Mouse (Mus musculus): ENCODE measurements around the gene Rnf182. TPM values are rescaled to one million over a fixed set of nuclear protein-coding genes. Genes with fewer than 3 reads are reported as not detected.
A peak's percentile ranks its signal among the peaks of the same experiment; 100 is the strongest.

Rnf182 gene
- total and polyA plus RNA-seq, 2 experiments from 2014 or later = 9.3 to 42.0 TPM

GRCm38 (mm10) chr13:43631266-43631665 is 15.8 kb downstream of the Rnf182 start:
- Histone ChIP-seq H3K9ac (no peak overlapping the region), H3K36me3 (ENCODE audit: insufficient read depth) (no peaks in the 10 kb centered on the region), H3K4me2 (ENCODE audit: low read depth) (no peak overlapping the region), H3K4me3 (ENCODE audit: low read depth, low read length) (no peak overlapping the region), H3K27me3 (ENCODE audit: insufficient read depth, low read length) (no peaks in the 10 kb centered on the region), H3K27ac (ENCODE audit: low read depth, low read length) (no peak overlapping the region), H3K4me1 (ENCODE audit: insufficient read depth) (no peaks in the 10 kb centered on the region), H3K9me3 (ENCODE audit: low read length) (no peaks in the 10 kb centered on the region)
- ATAC-seq (no peak), DNase-seq (no peak)
- WGBS = 96% methylated on average over 6 of the region's 6 CpGs
- no peak for TF ChIP-seq CTCF (IDR thresholded peaks at IDR 0.05; ENCODE audit: low read depth)

GRCm38 (mm10) chr13:43633024-43633423 is 17.5 kb downstream of the Rnf182 start:
- 96% methylated on average over 4 of the region's 4 CpGs for WGBS
- H3K27me3 ChIP-seq (ENCODE audit: insufficient read depth, low read length) = no peaks in the 10 kb centered on the region
- no peaks in the 10 kb centered on the region for H3K36me3 ChIP-seq (ENCODE audit: insufficient read depth)
- no peak for DNase-seq
- no peak for TF ChIP-seq CTCF (IDR thresholded peaks at IDR 0.05; ENCODE audit: low read depth)
- H3K27ac ChIP-seq (ENCODE audit: low read depth, low read length) = no peak overlapping the region
- no peaks in the 10 kb centered on the region for H3K4me1 ChIP-seq (ENCODE audit: insufficient read depth)
- no peak for ATAC-seq
- no peak overlapping the region for H3K9ac ChIP-seq
- no peaks in the 10 kb centered on the region for H3K9me3 ChIP-seq (ENCODE audit: low read length)
- no peak overlapping the region for H3K4me3 ChIP-seq (ENCODE audit: low read depth, low read length)
- H3K4me2 ChIP-seq (ENCODE audit: low read depth) = no peak overlapping the region

DNA sequence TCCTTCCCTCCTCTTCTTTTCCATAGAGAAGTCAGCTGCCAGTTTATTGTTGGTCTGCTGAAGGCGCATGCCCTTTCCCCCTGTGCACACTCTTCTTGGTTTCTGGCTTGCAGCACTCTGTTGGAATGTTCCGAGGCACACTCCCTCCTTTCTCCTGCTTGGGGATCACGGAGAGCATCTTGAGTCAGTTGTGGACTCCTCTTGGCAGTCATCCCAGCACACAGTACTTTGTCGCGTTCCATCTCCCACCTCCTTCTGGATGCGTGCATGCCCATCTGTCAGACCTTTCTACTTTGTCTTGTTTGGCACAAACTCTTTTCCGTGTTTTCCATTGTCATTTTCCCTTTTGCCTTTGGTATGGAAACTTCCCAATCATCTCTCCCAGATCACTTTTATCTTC is 22.2 kb downstream of the Rnf182 start:
- Histone ChIP-seq H3K27ac (ENCODE audit: low read depth, low read length) (no peak overlapping the region), H3K4me2 (ENCODE audit: low read depth) (no peak overlapping the region), H3K9ac (no peak overlapping the region), H3K4me3 (ENCODE audit: low read depth, low read length) (no peak overlapping the region), H3K4me1 (ENCODE audit: insufficient read depth) (no peaks in the 10 kb centered on the region), H3K9me3 (ENCODE audit: low read length) (no peaks in the 10 kb centered on the region), H3K36me3 (ENCODE audit: insufficient read depth) (no peaks in the 10 kb centered on the region), H3K27me3 (ENCODE audit: insufficient read depth, low read length) (no peaks in the 10 kb centered on the region)
- no peak for DNase-seq
- ATAC-seq = no peak
- WGBS = 63% methylated on average over 7 of the region's 7 CpGs
- no peak for TF ChIP-seq CTCF (IDR thresholded peaks at IDR 0.05; ENCODE audit: low read depth)

DNA sequence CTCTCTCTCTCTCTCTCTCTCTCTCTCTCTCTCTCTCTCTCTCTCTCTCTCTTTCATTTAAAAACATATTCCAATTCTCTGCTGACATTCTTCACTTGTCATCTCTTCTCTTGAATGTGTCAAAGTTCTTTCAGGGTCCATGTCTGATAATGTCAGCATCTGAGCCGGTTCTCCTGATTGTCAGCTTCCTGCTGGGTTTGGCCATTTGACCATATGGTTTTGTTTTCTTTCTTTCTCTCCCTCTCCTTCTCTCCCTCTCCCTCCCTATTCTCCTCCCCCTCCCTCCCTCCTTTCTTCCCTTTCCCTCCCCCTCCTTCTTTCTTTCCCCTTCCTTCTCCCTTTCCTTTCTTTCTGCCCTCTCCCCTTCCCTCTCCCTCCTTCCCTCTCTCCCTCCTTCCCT is 29.5 kb downstream of the Rnf182 start:
- peaks cover 15% of the 10 kb centered on the region; the same call in 1 of the 2 replicates for H3K4me1 ChIP-seq (ENCODE audit: insufficient read depth)
- no peak overlapping the region for H3K27ac ChIP-seq (ENCODE audit: low read depth, low read length)
- H3K4me2 ChIP-seq (ENCODE audit: low read depth) = no peak overlapping the region
- DNase-seq (no peak), ATAC-seq (no peak)
- TF ChIP-seq CTCF (IDR thresholded peaks at IDR 0.05; ENCODE audit: low read depth) = no peak
- 29% methylated on average over 1 of the region's 1 CpGs for WGBS
- H3K27me3 ChIP-seq (ENCODE audit: insufficient read depth, low read length) = no peaks in the 10 kb centered on the region
- H3K4me3 ChIP-seq (ENCODE audit: low read depth, low read length) = no peak overlapping the region
- no peak overlapping the region for H3K9ac ChIP-seq
- no peaks in the 10 kb centered on the region for H3K9me3 ChIP-seq (ENCODE audit: low read length)
- no peaks in the 10 kb centered on the region for H3K36me3 ChIP-seq (ENCODE audit: insufficient read depth)

GRCm38 (mm10) chr13:43648556-43648955 is 33.0 kb downstream of the Rnf182 start:
- no peak for TF ChIP-seq CTCF (IDR thresholded peaks at IDR 0.05; ENCODE audit: low read depth)
- Histone ChIP-seq H3K9ac (no peak overlapping the region), H3K27me3 (ENCODE audit: insufficient read depth, low read length) (no peaks in the 10 kb centered on the region), H3K27ac (ENCODE audit: low read depth, low read length) (no peak overlapping the region), H3K36me3 (ENCODE audit: insufficient read depth) (no peaks in the 10 kb centered on the region), H3K4me2 (ENCODE audit: low read depth) (no peak overlapping the region), H3K4me1 (ENCODE audit: insufficient read depth) (peaks cover 15% of the 10 kb centered on the region; the same call in 1 of the 2 replicates), H3K4me3 (ENCODE audit: low read depth, low read length) (no peak overlapping the region), H3K9me3 (ENCODE audit: low read length) (no peaks in the 10 kb centered on the region)
- ATAC-seq (no peak; the same call in 1 of the 2 replicates), DNase-seq (no peak)
- 49% methylated on average over 6 of the region's 6 CpGs for WGBS

GRCm38 (mm10) chr13:43651277-43651676 is 35.8 kb downstream of the Rnf182 start:
- DNase-seq (no peak), ATAC-seq (no peak)
- no peaks in the 10 kb centered on the region for H3K9me3 ChIP-seq (ENCODE audit: low read length)
- H3K4me1 ChIP-seq (ENCODE audit: insufficient read depth) = peaks cover 15% of the 10 kb centered on the region; the same call in 1 of the 2 replicates
- no peak overlapping the region for H3K4me2 ChIP-seq (ENCODE audit: low read depth)
- H3K27me3 ChIP-seq (ENCODE audit: insufficient read depth, low read length) = no peaks in the 10 kb centered on the region
- H3K36me3 ChIP-seq (ENCODE audit: insufficient read depth) = no peaks in the 10 kb centered on the region
- 0 out of 2 replicates have a peak overlapping the region, but pooled peaks have one; percentile 1 for H3K27ac ChIP-seq (ENCODE audit: low read depth, low read length)
- no peak for TF ChIP-seq CTCF (IDR thresholded peaks at IDR 0.05; ENCODE audit: low read depth)
- WGBS = 69% methylated on average over 3 of the region's 3 CpGs
- H3K4me3 ChIP-seq (ENCODE audit: low read depth, low read length) = no peak overlapping the region
- H3K9ac ChIP-seq = no peak overlapping the region

GRCm38 (mm10) chr13:43654091-43654490 is 38.6 kb downstream of the Rnf182 start:
- Histone ChIP-seq H3K36me3 (ENCODE audit: insufficient read depth) (no peaks in the 10 kb centered on the region), H3K27ac (ENCODE audit: low read depth, low read length) (no peak overlapping the region), H3K4me3 (ENCODE audit: low read depth, low read length) (no peak overlapping the region), H3K4me2 (ENCODE audit: low read depth) (no peak overlapping the region), H3K27me3 (ENCODE audit: insufficient read depth, low read length) (no peaks in the 10 kb centered on the region), H3K4me1 (ENCODE audit: insufficient read depth) (0 out of 2 replicates have a peak, but pooled peaks cover under 1% of the 10 kb centered on the region), H3K9me3 (ENCODE audit: low read length) (no peaks in the 10 kb centered on the region), H3K9ac (no peak overlapping the region)
- no peak for ATAC-seq
- no peak for DNase-seq
- no peak for TF ChIP-seq CTCF (IDR thresholded peaks at IDR 0.05; ENCODE audit: low read depth)
- WGBS = 84% methylated on average over 6 of the region's 6 CpGs

All from forebrain, postnatal 0 days (tissue).